Mouse (Mus musculus): Measurements from ENCODE around the gene Plin5.
A peak's percentile ranks its signal among the peaks of the same experiment; 100 is the strongest.

DNA sequence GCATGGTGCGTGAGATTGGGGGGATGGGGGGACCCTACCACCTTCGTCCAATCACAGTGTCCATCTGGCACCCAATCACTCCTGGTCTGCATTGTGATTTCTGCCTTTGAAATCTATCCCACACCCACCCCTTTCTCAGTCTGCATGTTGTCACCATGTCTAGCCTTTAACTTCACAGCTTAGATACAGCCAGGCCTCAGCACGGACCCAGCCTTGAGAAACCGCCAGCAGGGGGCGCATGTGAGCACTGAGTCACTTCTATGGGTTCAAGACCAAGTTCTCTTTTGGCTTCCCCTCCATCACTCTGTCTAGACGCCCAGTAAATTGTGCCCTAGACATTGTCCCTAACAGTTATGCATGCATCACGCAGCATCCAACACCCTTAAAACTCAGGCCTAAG, 14.4 kb upstream of the Plin5 start:
- peak; percentile 86 for TF ChIP-seq CTCF (IDR thresholded peaks at IDR 0.05)
- no peak for TF ChIP-seq POLR2A (IDR thresholded peaks at IDR 0.05; ENCODE audit: insufficient read depth, low read depth, low read length)

Measured in heart, adult 2 months (tissue).